Mouse (Mus musculus) natural killer cell, adult 2 months (primary cell): ENCODE results near the gene Ctf1.
"Not testable (repeated sequence)": the region's sequence is repeated elsewhere in the genome, so short reads cannot be mapped to it uniquely, and the experiment has no call there.

ENCODE experiments used
- DNase-seq, 2 experiments: peaks; one replicate each; pipeline ENCODE4 v3.0.0; 2022; ENCODE audit warnings: low spot score in 2 of 2

The Ctf1 gene

GRCm38 (mm10) chr7:127693290-127693689, 19.2 kb upstream of the Ctf1 start:
- no peak for DNase-seq

DNA sequence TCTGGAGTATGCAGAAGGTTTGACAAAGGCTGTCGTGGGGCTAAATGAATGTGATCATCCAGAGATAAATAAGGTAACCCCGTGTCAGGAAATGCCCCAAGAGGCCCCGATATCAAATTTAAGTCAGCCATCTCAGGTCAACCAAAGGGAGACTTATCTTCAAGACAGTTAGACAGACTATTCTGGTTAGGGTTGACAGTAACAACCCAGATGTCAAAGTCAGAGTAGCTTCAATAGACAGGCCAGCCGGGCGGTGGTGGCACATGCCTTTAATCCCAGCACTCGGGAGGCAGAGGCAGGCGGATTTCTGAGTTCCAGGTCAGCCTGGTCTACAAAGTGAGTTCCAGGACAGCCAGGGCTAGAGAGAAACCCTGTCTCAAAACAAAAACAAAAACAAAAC, 18.8 kb upstream of the Ctf1 start:
- DNase-seq, result not testable (repeated sequence)

DNA sequence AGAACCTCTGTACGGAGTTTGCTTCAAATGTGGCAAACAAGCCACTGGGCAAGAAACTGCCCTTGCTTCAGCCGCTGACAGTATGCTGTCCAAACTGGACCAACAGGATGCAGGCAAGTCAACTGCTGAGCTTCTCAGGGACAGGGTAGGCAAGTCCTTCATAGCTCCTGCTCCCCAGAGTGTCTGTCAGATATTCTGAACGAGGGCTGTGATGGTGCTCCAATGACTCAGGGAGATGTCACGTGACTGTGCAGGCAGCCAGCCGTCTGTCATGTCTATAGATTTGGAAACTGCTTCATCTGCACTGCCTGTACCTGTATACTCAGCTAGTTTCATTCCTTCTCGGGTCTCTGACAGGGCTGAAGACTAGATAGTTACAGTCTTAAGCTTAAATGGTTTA, 13.6 kb upstream of the Ctf1 start:
- no peak for DNase-seq

DNA sequence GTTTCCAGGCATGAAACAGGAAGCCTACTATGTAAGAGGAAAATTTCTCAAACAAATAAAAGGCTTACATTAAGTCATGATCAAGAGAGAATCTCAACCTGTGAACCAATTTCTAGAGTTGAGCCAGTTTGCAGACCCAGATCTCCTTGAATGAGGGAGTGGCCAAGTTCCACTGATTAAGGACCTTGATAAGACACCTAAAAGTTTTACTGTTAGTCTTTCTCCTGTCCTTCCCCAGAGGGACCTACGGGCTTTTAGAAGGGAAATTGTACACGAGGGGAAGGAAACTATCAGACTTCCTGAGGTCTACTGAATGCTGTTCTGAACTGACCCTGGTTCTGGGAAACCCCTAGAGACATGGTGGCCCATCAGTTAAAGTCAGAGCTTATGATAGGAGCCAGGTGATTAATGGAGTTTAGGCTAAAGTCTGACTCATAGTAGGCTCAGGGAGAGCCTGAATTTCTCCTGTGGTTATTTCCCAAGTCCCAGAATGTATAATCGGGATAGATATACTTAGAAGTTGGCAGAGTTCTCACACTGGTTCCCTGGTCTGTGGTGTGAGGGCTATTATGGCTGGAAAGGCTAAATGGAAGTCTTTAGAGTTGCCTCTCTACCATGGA, 11.7 kb upstream of the Ctf1 start:
- no peak for DNase-seq

GRCm38 (mm10) chr7:127703561-127704178, 8.9 kb upstream of the Ctf1 start:
- DNase-seq, result no peak

DNA sequence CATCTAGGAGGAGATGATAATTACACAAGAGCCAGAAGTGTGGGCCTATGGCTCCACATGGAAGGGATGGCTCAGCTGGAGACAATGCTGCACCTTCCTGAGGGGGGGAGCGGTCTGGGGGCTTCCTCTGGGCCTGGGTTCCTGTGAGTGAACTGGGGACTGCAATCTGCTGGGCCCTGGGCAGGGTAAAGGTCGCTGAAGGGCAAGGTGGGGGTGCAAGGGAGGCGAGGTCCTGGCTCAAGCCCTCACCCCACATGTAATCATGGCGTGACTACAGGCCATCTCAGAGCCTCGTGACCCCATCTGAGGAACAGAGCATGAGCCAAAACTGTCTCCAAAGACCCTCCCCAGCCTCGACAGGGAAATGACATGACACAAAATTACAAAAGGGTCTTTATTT, 7.9 kb upstream of the Ctf1 start:
- DNase-seq, result no peak

- no peak for DNase-seq
Observed at GRCm38 (mm10) chr7:127705706-127706105, 6.8 kb upstream of the Ctf1 start.

GRCm38 (mm10) chr7:127707045-127707956, 5.2 kb upstream of the Ctf1 start:
- DNase-seq, result no peak

DNA sequence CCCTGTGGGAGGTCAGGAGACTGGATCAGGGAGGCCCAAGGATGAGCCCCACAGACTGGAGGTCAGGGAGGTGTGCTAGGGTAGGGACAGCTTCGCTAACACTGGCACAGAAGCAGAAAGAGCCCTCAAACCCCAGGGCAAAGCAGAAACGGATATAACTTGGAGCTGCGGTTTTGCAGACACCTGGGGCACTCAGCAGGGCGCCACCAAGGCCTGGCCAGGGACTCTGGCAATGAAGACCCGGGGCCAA, 4.7 kb upstream of the Ctf1 start:
- DNase-seq, result no peak

DNA sequence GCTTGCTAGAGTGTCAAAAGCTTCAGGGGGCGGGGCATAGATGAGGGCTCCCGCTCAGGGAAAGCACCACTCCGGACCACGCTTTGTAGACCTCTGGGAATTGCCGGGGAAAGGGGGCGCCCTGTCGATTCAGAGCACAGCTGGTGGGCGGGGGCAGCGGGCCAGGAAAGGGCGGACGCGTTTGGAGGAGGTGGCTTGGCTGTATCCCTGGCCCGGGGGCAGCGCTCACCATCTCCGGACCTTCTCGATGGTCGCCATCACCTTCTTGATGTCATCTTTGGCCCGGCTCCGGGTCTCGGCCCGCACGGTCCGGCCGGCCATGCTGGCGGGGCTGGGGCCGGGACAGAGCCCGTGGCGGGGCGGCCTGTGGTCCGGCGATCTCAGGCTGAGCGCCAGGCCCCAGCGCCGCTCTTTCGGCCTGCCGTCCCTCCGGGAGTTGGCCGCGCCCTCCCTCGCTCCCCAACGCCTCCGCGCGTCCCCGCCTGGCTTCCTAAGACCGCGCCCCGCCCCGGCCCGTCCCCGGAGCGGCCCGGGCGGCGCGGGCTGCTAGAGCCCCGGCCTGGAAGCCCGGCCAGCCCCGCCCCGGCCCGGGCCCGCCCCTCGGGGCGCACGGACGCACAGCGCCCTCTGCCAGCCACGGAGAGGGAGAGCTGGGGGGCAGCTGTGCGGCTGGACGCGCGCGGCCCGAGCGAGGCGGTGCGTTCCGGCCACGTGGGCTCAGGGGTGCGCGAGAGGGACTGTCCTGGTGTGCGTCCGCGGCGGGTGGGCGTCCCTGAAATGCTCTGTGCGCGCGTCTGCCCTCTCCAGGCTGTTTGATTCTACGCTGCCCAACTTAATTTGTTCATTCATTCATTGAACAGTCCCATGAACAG, 4.1 kb upstream of the Ctf1 start, which contains the start of gene Bcl7c:
Gene Bcl7c, minus strand, starts transcription at position 727 of the 872 bp plus-strand sequence.
- peak; percentile 81 to 85 for DNase-seq

DNA sequence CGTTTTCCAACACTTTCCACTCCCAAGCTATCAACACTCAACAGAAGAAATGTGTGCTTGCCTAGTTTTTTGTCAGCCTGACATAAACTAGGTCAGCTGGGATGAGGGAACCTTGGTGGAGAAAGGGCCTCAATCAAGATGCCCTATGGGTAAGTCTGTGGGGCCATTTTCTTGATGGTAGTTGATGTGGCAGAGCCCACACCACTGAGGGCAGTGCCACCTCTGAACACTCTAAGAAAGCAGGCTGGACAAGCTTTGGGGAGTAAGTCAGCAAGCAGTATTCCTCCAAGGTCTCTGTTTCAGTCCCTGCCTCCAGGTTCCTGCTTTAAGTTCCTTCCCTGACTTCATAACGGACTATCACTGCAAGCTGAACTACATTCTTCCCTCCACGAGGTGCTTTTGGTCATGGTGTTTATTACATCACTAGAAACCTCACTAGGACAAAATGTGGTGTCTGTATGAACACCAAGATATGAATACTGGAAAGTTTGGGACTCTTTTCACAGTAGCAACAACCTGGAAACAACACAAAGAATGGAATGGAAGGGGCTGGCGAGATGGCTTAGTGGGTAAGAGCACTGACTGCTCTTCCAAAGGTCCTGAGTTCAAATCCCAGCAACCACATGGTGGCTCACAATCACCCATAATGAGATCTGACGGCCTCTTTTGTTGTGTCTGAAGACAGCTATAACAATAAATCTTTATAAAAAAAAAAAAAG, 3.1 kb upstream of the Ctf1 start:
- DNase-seq, result no peak

DNA sequence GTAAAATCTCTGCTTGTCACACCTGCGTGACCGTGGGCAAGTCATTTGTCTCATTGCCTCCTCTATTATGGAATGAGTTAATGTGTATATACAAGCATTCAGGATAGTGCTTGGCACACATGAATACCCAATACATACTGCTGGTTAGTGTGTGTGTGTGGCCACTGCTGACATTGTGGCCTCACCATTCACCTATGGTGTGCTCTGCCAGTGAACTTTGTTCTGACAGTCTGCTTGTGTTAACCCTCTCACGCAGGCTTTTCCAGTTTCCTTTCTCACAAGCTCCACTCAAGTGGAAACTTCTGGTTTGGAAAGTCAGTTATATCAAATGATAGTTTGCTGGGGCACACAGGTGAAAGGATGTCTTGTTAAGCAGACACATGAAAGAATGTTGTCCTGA, 1.5 kb upstream of the Ctf1 start:
- no peak for DNase-seq

- DNase-seq, result no peak
Observed at GRCm38 (mm10) chr7:127711456-127711855, 1.1 kb upstream of the Ctf1 start.

GRCm38 (mm10) chr7:127714816-127715215, 2.3 kb downstream of the Ctf1 start:
- DNase-seq, result no peak

DNA sequence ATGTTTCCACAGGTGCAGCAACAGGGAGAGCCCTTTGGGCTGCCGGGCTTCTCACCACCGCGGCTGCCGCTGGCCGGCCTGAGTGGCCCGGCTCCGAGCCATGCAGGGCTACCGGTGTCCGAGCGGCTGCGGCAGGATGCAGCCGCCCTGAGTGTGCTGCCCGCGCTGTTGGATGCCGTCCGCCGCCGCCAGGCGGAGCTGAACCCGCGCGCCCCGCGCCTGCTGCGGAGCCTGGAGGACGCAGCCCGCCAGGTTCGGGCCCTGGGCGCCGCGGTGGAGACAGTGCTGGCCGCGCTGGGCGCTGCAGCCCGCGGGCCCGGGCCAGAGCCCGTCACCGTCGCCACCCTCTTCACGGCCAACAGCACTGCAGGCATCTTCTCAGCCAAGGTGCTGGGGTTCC, 4.5 kb downstream of the Ctf1 start:
- DNase-seq, result peak; percentile 60

DNA sequence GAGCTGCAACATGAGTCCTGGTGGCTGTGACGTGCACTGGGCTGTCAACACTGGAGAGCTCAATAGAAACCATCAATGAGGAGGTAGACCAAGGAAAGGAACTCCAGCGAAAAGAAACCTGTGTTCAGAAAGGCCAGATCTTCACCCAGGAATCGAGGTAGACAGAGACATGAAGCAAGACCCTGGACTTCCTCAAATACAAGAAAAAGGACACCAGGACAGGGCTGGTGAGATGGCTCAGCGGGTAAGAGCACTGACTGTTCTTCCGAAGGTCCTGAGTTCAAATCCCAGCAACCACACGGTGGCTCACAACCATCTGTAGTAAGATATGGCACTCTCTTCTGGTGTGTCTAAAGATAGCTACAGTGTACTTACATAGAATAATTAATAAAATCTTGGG, 5.8 kb downstream of the Ctf1 start:
- DNase-seq, result no peak

DNA sequence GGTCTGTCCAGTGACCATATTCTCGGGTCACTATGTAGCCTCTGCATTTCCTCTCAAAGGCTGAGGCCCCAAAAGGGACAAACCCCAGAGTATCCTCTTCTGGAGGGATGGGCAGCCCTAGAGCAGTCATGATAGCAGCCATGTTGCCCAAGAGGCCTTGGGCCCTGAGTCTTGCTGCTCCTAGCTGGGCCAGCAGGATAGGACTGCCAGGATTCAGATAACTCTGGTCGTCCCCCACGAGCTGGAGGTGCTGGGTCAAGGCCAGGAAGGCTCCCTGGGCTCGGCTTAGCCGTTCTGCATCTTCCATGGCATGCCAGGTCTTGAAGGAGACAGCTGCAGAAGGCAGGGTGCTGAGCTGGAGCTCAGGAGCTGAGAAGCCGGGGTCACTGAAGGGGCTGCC, 6.7 kb downstream of the Ctf1 start:
- DNase-seq, result no peak

DNA sequence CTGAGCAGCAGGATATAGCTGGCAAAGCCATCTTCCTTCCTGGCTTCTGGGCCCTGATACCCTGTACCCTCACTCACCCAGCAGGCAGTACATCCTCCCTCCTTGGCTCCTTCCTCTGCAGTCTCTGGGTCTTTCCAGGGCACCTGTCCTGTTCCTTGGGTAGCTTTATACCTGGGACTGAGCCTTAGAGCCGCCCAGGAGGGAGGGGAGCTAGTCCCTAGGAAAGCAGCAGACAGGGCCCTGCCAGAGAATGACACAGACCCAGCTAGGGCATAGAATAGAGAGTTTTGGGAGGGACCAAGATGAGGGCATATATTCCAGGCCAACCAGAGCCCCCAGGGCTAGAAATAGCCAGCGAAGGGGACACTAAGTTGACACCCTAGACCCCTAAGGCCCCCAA, 13.0 kb downstream of the Ctf1 start:
- no peak for DNase-seq

DNA sequence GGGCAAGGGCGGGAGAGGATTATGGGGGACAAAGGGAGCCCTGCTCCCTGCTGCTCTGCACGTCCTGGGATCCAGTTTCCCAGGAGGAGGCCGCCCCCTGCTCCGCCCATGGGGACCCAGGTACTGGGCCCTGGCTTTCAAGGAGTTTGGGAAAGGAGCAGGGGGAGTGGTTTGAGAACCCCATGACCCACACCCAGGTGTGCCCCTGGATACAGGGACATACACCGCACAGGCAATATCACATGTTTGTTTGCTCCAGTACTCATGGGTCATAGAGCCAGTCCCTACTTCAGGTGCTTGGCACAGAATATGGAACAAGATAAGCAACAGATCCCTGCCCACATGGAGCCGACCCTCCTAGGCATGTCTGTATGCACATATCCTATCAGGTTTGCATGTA, 13.4 kb downstream of the Ctf1 start:
- DNase-seq, result no peak

DNA sequence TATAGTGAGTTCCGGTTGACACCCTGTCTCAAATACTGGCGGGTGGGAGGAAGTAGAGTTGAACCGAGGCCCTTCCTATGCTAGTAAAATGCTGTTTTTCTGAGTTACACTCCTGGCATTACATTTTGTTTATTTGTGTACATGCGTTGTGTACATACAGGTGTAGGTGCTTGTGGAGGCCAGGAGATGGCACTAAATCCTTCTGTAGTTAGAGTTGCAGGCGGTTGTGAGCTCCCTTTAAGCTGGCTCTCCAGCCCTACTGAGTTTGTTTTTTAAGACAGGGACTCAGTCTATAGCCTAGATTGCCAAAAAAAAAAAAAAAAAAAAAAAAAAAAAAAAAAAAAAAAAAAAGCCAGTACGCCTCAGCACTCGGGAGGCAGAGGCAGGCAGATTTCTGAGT, 15.4 kb downstream of the Ctf1 start:
- no peak for DNase-seq

DNA sequence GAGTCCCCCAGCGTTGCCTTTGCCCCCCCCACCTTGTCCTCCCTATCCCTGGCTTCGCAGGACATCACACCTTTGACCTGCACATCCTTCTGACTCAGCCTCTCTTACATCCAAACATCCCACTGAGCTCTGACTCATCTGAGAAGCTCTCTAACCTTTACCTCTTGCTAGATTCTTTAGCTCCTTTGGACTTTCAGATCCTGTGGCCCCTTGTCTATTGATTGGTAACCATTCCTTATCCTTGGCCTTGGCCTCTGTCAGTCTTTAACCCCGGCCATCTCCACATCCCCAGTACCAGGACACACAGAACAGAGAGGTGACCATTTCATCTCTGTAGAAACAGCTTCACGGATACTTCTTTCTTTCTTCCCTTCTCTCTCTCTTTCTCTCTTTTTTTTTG, 17.6 kb downstream of the Ctf1 start:
- DNase-seq, result no peak

GRCm38 (mm10) chr7:127732066-127732465, 19.5 kb downstream of the Ctf1 start, which contains the start of gene Ctf2:
Gene Ctf2 (minus strand): TSS chr7:127732166.
- not testable (repeated sequence) for DNase-seq
